Mouse (Mus musculus) limb, embryonic 10.5 days (tissue): ENCODE data around the gene Tmem255a. TPM values are rescaled to one million over a fixed set of nuclear protein-coding genes. Genes with fewer than 3 reads are reported as not detected.

Experiments
- DNase-seq: peaks from one replicate; pipeline ENCODE4 v3.0.0-alpha.2; 2017; ENCODE audit warnings: low spot score
- H3K27ac ChIP-seq: fragments of 300-500 bp; sonication (generic); 2 replicates; pipeline ENCODE4 v1.5.1; 2016; ENCODE audit warnings: mild to moderate bottlenecking
- H3K27me3 ChIP-seq: fragments of 300-500 bp; sonication (generic); 2 replicates; pipeline ENCODE4 v1.6.1; 2016; ENCODE audit warnings: low read depth, mild to moderate bottlenecking; ENCODE audit not compliant: poor library complexity, severe bottlenecking
- H3K36me3 ChIP-seq: fragments of 300-500 bp; sonication (generic); 2 replicates; pipeline ENCODE4 v1.6.1; 2016; ENCODE audit warnings: mild to moderate bottlenecking, moderate library complexity
- H3K4me1 ChIP-seq: fragments of 300-500 bp; sonication (generic); 2 replicates; pipeline ENCODE4 v1.6.1; 2016
- H3K4me3 ChIP-seq: fragments of 300-500 bp; sonication (generic); 2 replicates; pipeline ENCODE4 v1.5.1; 2016; ENCODE audit warnings: mild to moderate bottlenecking, moderate library complexity
- H3K9me3 ChIP-seq: fragments of 300-500 bp; sonication (generic); replicated peaks from 2 replicates; pipeline ENCODE4 v1.6.1; 2016; ENCODE audit warnings: mild to moderate bottlenecking
- WGBS: fragments of 180-500 bp; shearing (Covaris S2); methylation state at CpG from one replicate; pipeline ENCODE4 v1.1.7; 2016; 5-methylcytosine and 5-hydroxymethylcytosine counted together
- polyA plus RNA-seq: library from polyadenylated mRNA; unstranded; fragments of >200 nt; fragmentation: Nextera tagmentation; extraction: Ambion mirVana; gene quantifications from 2 replicates; pipeline ENCODE4 v1.2.1, GENCODE M21; 2016

The Tmem255a gene
- 25.7 and 28.0 TPM in 2 replicates for polyA plus RNA-seq

DNA sequence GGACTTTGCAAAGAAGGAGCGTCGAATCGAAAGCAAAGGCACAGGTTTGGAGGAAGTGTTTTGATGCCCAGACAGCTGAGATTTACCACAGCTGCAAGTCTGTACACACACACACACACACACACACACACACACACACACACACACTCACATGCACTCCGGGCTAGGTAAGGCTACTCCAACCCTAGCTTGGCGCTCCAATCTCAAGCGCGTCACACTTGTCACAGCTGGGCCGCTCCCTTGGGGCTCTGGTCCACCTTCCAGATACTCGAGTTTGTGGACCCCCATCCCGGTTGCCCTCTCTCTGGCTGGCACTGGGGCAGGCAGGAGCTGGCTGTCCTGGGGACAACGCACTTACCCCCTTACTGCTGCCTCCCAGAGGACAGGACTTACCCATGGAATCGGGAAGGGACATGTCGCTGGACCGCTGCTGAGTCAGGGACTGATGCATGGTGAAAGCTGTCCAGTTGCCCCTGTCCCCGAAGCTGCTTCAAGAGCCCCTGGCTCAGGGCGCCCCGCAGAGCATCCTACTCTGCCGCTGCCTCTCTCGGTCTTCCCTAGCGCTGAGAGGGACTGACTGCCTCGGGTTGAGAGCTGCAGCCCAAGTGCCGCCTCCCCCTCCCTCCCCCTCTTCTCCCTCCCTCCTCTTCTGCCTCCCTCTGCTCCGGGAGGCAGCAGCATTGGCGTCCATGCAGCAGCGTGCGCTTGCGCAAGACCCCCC is at the start of gene Tmem255a:
Gene Tmem255a, minus strand, starts transcription at position 589 of the 721 bp plus-strand sequence.
- Histone ChIP-seq H3K4me1 (peaks cover 7% of the 10 kb centered on the region; the same call in 1 of the 2 replicates), H3K4me3 (peak within 1 kb of the TSS; percentile 47), H3K27me3 (peaks cover 60% of the 10 kb centered on the region), H3K36me3 (no peaks in the 10 kb centered on the region), H3K9me3 (no peaks in the 10 kb centered on the region), H3K27ac (no peak within 1 kb of the TSS)
- WGBS, result 15% methylated on average over 25 of the region's 27 CpGs
- no peak for DNase-seq

DNA sequence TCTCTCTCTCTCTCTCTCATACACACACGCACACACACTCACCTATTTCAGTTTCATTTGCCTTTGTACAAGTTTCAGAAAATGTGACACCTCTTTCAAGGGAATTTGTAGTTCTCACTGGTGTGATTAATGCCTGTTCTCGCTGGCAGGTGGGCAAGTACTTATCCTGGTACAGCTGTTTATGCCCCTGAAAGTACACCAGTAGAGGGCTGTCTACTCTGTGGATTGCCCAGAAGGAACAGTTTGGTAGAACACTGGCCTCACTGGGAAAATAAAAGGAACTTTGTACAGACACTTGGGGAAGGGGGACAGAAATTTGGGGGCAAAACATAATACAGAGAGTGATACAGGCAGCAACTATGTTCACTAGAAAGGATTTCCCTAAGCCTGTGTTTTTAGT is 7.4 kb upstream of the Tmem255a start:
- H3K27me3 ChIP-seq, result no peaks in the 10 kb centered on the region
- H3K9me3 ChIP-seq, result no peaks in the 10 kb centered on the region

DNA sequence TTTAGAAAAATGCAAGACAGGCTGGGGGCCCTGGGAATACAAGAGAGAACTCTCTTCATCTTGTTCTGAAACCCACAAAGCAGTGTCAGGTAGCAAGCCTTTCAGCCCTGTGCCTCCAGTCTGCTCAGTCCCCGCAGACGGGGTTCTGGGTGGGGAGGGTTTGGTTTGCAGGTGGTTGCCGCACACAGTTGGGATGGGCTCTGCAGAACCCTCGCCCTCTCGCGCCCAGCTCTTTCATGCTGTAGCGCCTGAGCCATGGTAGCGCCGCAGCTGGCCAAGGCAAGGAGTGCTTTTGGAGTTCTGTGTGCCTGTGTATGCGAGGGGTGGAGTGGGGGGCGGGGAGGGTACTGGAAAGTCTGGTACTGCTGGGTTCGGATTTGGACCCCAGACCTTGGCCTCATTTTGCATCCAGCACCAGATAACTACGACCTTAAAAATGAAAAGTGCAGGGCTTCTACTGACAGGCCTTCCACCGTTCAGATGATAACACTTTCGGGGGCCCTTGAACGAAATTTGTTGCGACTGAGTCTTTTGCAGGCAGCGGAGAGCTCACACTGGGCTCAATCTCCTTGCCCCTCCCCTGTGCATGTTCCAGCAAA is 1.8 kb downstream of the Tmem255a start:
- Histone ChIP-seq H3K27me3 (peaks cover 60% of the 10 kb centered on the region), H3K27ac (no peak overlapping the region), H3K36me3 (no peaks in the 10 kb centered on the region), H3K9me3 (no peaks in the 10 kb centered on the region), H3K4me3 (peak overlapping the region; percentile 47), H3K4me1 (peaks cover 7% of the 10 kb centered on the region; the same call in 1 of the 2 replicates)
- WGBS, result 8% methylated on average over 18 of the region's 18 CpGs
- no peak for DNase-seq

More for the DNA sequence above, 7.4 kb upstream of the Tmem255a start:
- Histone ChIP-seq H3K4me3 (no peak overlapping the region), H3K36me3 (no peaks in the 10 kb centered on the region), H3K4me1 (no peaks in the 10 kb centered on the region), H3K27ac (no peak overlapping the region)
- DNase-seq, result no peak
- 31% methylated on average over 2 of the region's 2 CpGs for WGBS

DNA sequence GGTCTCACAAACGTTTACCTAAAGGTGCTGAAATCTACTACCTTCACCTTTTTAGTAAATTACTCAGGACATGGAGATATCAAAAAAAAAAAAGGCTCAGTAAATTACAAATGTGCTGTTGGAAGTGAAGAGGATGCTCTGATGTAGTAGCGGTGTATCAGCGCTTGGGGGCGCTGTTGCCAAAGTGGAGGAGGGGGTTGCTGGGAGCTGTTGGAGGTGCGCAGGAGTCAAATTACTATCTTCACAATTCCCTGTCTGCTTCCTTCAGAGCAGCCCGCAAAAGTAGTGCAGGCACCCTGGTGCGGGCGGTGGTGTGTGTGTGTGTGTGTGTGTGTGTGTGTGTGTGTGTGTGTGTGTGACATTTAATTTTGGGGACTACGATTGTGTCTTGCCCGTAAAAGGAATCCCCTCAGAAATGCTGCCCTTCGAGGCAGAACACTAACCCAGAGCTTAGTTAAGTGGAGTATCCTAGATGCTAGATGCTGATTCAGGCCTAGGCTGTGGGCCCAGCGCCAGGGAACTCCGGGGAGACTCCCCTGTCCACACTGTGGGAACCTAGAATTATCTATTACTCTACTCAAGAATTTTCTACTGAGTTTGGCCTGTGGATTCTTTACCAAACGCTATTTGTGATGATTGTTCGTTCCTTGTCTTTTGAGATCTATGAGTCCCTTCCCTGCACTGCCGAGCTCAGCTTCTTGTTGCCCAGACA is 2.4 kb downstream of the Tmem255a start:
- Histone ChIP-seq H3K27me3 (peaks cover 60% of the 10 kb centered on the region), H3K4me1 (peaks cover 7% of the 10 kb centered on the region; the same call in 1 of the 2 replicates), H3K27ac (no peak overlapping the region), H3K9me3 (no peaks in the 10 kb centered on the region), H3K4me3 (peak overlapping the region; percentile 47; the same call in 1 of the 2 replicates), H3K36me3 (no peaks in the 10 kb centered on the region)
- peak; percentile 65 for DNase-seq
- whole genome bisulfite sequencing, result 23% methylated on average over 16 of the region's 16 CpGs

DNA sequence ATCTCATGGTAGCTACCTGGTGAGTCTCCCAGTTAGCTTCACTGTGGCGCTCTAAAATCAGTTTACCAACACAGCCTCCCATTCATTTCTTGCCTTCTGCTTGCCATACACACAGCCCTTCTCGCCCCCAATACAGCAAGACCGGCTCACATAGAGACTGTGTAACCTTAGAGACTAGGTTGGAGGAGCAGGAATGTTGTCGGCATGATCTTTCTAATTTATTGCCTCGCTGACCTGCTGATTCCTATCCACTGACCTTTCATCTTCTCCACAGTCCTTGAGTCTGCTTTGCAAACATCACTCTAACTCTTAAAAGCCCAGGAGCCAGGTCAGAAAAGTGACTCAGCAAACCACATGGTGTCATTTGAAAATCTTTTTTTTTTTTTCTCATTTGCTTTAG is 4.6 kb downstream of the Tmem255a start:
- peaks cover 40% of the 10 kb centered on the region for H3K27me3 ChIP-seq
- peaks cover 7% of the 10 kb centered on the region; the same call in 1 of the 2 replicates for H3K4me1 ChIP-seq
- no peak overlapping the region for H3K4me3 ChIP-seq
- no peak overlapping the region for H3K27ac ChIP-seq
- 28% methylated on average over 5 of the region's 5 CpGs for WGBS
- no peaks in the 10 kb centered on the region for H3K36me3 ChIP-seq
- no peak for DNase-seq
- no peaks in the 10 kb centered on the region for H3K9me3 ChIP-seq

DNA sequence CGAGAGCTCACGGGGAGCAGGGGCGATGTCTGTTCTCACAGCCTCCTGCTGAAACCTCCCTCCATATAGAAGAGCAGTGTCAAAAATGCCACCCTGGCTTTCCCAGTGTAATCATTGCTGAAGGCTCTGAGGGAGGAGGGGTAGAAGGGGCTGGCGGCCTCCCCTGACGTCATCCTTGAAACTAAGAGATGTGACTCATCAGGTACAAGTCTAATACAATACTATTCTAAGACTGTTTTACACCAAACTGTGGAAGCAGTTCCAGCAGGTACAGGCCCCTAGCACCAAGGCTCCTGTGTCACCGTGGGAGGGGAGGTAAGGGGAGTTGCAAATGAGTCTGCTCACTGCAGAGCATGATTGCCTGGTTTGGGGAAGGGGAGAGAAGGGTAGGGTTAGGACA is 5.1 kb downstream of the Tmem255a start:
- H3K4me1 ChIP-seq, result peaks cover 5% of the 10 kb centered on the region; the same call in 1 of the 2 replicates
- H3K9me3 ChIP-seq, result no peaks in the 10 kb centered on the region
- no peak for DNase-seq
- no peak overlapping the region for H3K27ac ChIP-seq
- H3K27me3 ChIP-seq, result peaks cover 35% of the 10 kb centered on the region
- no peaks in the 10 kb centered on the region for H3K36me3 ChIP-seq
- no peak overlapping the region for H3K4me3 ChIP-seq
- 26% methylated on average over 6 of the region's 6 CpGs for WGBS

DNA sequence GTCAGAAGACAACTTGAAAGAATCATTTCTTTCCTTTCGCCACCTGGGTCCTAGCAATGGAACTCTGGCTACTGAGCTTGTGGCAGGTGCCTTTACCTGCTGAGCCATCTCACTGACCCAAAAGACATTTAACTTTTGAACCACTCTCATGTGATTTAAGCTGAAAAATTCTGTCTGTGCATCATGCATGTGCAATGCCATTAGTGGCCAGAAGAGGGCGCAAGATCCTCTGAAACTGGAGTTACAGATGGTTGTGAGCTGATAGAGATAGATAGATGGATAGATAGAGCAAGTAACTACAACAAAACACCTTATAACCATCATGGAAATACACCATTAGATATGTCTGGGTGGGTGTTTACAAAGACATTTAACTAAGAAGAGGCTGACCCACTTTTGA is 14.5 kb downstream of the Tmem255a start:
- H3K4me1 ChIP-seq, result no peaks in the 10 kb centered on the region
- H3K9me3 ChIP-seq, result no peaks in the 10 kb centered on the region
- no peaks in the 10 kb centered on the region for H3K36me3 ChIP-seq
- 33% methylated on average over 2 of the region's 2 CpGs for WGBS
- H3K27me3 ChIP-seq, result no peaks in the 10 kb centered on the region
- no peak overlapping the region for H3K4me3 ChIP-seq
- no peak overlapping the region for H3K27ac ChIP-seq
- DNase-seq, result peak; percentile 41

DNA sequence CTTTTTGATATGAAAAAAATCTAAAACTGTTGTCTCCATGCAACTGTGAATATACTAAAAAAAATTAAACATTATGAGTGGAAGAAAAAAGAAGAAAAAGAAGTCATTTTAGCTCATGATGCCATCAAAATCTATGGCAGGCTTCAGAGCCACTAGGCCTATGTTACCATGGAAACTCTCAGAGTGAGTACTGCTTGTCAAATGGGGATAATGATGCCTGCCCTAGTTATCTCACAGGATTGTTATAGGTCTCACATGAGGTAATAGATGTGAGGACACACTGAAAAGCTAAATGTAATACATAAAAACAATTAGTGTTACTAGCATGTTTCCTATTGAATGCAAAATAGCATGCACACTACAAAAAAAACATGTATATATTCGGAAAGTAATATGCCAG is 22.4 kb downstream of the Tmem255a start:
- H3K36me3 ChIP-seq, result no peaks in the 10 kb centered on the region
- DNase-seq, result no peak
- no peaks in the 10 kb centered on the region for H3K27me3 ChIP-seq
- WGBS, result 87% methylated on average over 1 of the region's 1 CpGs
- no peaks in the 10 kb centered on the region for H3K9me3 ChIP-seq
- no peaks in the 10 kb centered on the region for H3K4me1 ChIP-seq
- H3K27ac ChIP-seq, result no peak overlapping the region
- no peak overlapping the region for H3K4me3 ChIP-seq

DNA sequence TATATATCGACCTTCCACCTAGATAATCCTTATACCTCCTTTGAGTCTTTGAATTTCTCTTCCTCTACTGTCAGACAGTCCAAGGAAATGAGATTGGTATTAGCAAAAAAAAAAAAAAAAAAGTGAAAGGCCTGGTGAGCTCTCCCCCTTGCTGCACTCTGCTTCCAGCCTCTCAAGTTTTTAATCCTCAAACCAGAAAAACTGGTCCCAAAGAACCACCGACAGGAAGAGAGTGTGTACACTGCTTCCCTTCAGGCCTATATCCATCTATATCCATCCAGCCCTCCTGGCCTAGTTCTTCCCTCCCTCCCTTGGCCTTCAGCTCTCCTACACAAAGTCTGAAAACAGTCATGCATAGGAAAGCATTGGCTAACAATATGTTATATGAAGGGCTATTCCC is 29.5 kb downstream of the Tmem255a start:
- 54% methylated on average over 2 of the region's 2 CpGs for WGBS
- H3K9me3 ChIP-seq, result no peaks in the 10 kb centered on the region

DNA sequence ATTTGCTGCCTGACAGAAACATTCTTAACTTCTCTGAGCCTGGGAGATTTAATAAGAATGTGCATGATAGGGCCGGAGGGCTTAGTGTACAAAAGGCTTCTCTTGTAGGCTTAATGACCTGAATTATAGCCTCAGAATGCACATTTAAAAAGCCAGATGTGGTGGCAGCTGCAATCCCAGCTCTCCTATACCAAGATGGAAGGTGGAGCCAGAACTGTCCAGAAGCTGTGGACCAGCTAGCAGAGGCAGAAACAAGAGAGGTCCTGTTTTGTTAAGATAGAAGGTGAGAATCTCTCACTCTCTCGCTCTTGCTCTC is 34.6 kb downstream of the Tmem255a start:
- no peak overlapping the region for H3K27ac ChIP-seq
- no peaks in the 10 kb centered on the region for H3K27me3 ChIP-seq
- H3K4me1 ChIP-seq, result 0 out of 2 replicates have a peak, but pooled peaks cover 3% of the 10 kb centered on the region
- H3K4me3 ChIP-seq, result no peak overlapping the region
- no peak for DNase-seq
- no peaks in the 10 kb centered on the region for H3K9me3 ChIP-seq
- H3K36me3 ChIP-seq, result no peaks in the 10 kb centered on the region
- 67% methylated on average over 2 of the region's 2 CpGs for WGBS

More for the DNA sequence above, 29.5 kb downstream of the Tmem255a start:
- Histone ChIP-seq H3K4me1 (no peaks in the 10 kb centered on the region), H3K36me3 (no peaks in the 10 kb centered on the region), H3K27me3 (no peaks in the 10 kb centered on the region), H3K4me3 (no peak overlapping the region), H3K27ac (no peak overlapping the region)
- DNase-seq, result no peak

DNA sequence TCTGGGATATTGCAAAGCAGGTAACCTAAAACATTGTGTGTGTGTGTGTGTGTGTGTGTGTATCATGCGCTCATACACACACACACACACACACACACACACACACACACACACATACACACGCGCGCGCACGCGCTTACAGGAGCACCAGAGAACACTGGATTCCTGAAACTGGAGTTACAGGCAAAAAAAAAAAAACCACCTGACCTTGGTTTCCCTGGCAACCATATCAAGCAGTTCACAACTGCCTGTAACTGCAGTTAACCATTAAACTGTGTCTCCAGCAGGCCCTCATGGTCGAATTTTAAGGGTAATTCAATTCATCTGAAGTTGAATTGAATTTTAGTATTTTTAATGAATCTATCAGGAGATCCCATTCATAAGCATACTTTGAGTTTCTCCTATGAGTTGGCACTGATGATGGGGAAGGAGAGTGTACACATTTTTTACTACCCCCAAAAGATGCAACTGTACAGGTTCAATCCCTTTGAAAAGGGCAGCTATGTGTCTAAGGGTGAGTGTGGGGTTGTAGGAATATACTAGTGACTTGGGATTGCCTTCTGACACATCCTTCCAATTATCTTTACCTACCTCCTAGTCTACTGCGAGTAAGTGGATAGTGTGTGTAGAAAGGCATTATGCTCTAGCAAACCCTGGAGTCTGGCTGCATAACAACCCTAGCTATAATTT is 35.1 kb downstream of the Tmem255a start:
- WGBS, result 91% methylated on average over 9 of the region's 9 CpGs
- no peaks in the 10 kb centered on the region for H3K9me3 ChIP-seq
- no peaks in the 10 kb centered on the region for H3K27me3 ChIP-seq
- no peaks in the 10 kb centered on the region for H3K36me3 ChIP-seq
- 0 out of 2 replicates have a peak, but pooled peaks cover 3% of the 10 kb centered on the region for H3K4me1 ChIP-seq
- no peak overlapping the region for H3K4me3 ChIP-seq
- H3K27ac ChIP-seq, result no peak overlapping the region
- no peak for DNase-seq

DNA sequence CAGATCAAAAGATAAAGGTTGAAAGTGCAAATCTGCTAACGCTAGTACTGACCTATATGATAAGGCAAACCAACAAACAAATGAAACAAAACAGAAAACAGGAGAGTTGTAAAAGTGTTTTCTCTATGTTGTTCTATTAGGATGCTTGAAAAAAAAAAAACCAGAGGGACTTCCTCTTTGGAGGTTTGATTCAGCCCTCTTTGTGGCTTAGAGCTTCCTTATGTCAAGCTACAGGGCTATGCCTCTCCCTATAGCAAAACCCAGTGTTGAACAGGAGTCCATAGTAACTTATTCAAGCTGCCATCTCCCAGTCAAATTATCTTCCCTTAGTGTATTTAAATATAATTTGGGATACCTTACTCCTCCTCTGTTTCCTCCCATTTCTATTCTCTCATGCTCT is 44.8 kb downstream of the Tmem255a start:
- Histone ChIP-seq H3K4me3 (no peak overlapping the region), H3K9me3 (no peaks in the 10 kb centered on the region), H3K27me3 (no peaks in the 10 kb centered on the region), H3K36me3 (no peaks in the 10 kb centered on the region), H3K27ac (no peak overlapping the region), H3K4me1 (no peaks in the 10 kb centered on the region)
- DNase-seq, result no peak
- WGBS, result 77% methylated on average over 1 of the region's 1 CpGs
